Mouse (Mus musculus) 3T3-L1 (cell line): ENCODE results near the gene Dync1li1.
"Not testable (repeated sequence)": the region's sequence is repeated elsewhere in the genome, so short reads cannot be mapped to it uniquely, and the experiment has no call there.

Source experiments
- DNase-seq: peaks from one replicate; pipeline ENCODE4 v3.0.0-alpha.2; 2015; ENCODE audit warnings: low read depth, low spot score

Dync1li1 gene

GRCm38 (mm10) chr9:114673626-114674025 is 15.0 kb upstream of the Dync1li1 start:
- no peak for DNase-seq

- DNase-seq = peak; percentile 64
Observed at GRCm38 (mm10) chr9:114678576-114678975, 10.0 kb upstream of the Dync1li1 start.

GRCm38 (mm10) chr9:114679944-114680343 is 8.6 kb upstream of the Dync1li1 start:
- no peak for DNase-seq

- DNase-seq = no peak
Observed at GRCm38 (mm10) chr9:114680531-114680930, 8.1 kb upstream of the Dync1li1 start.

- no peak for DNase-seq
Observed at GRCm38 (mm10) chr9:114682193-114682592, 6.4 kb upstream of the Dync1li1 start.

- no peak for DNase-seq
Observed at GRCm38 (mm10) chr9:114686245-114686644, 2.3 kb upstream of the Dync1li1 start.

- no peak for DNase-seq
Observed at GRCm38 (mm10) chr9:114687639-114688038, 951 bp upstream of the Dync1li1 start.

- DNase-seq = no peak
Observed at GRCm38 (mm10) chr9:114688953-114689407, 390 bp downstream of the Dync1li1 start.

- DNase-seq = peak; percentile 71
Observed at GRCm38 (mm10) chr9:114690119-114690601, 1.6 kb downstream of the Dync1li1 start.

- no peak for DNase-seq
Observed at GRCm38 (mm10) chr9:114691112-114691511, 2.5 kb downstream of the Dync1li1 start.

- not testable (repeated sequence) for DNase-seq
Observed at GRCm38 (mm10) chr9:114695662-114696061, 7.1 kb downstream of the Dync1li1 start.

GRCm38 (mm10) chr9:114697072-114697471 is 8.5 kb downstream of the Dync1li1 start:
- no peak for DNase-seq

- DNase-seq = no peak
Observed at GRCm38 (mm10) chr9:114697926-114698325, 9.3 kb downstream of the Dync1li1 start.

GRCm38 (mm10) chr9:114699262-114699661 is 10.7 kb downstream of the Dync1li1 start:
- DNase-seq = no peak

GRCm38 (mm10) chr9:114699882-114700665 is 11.5 kb downstream of the Dync1li1 start:
- DNase-seq = no peak

- DNase-seq = no peak
Observed at GRCm38 (mm10) chr9:114701031-114701430, 12.4 kb downstream of the Dync1li1 start.

- no peak for DNase-seq
Observed at GRCm38 (mm10) chr9:114701921-114702320, 13.3 kb downstream of the Dync1li1 start.

GRCm38 (mm10) chr9:114707805-114708204 is 19.2 kb downstream of the Dync1li1 start:
- no peak for DNase-seq

GRCm38 (mm10) chr9:114710345-114710744 is 21.8 kb downstream of the Dync1li1 start:
- DNase-seq = peak; percentile 44

- DNase-seq = no peak
Observed at GRCm38 (mm10) chr9:114713481-114713880, 24.9 kb downstream of the Dync1li1 start.

- no peak for DNase-seq
Observed at GRCm38 (mm10) chr9:114716677-114717331, 28.2 kb downstream of the Dync1li1 start.

GRCm38 (mm10) chr9:114727315-114727714 is 38.7 kb downstream of the Dync1li1 start:
- peak; percentile 78 for DNase-seq

- not testable (repeated sequence) for DNase-seq
Observed at GRCm38 (mm10) chr9:114728432-114728831, 39.8 kb downstream of the Dync1li1 start.
